31 mouse cellular contexts compared by ENCODE assay signal in genomic region chr10:20190139-20190747, GRCm38 (mm10). TPM values are rescaled to one million over a fixed set of nuclear protein-coding genes. Genes with fewer than 3 reads are reported as not detected.
DNase-seq lines count a peak whose midpoint lies in the region; ATAC-seq and TF ChIP-seq lines count a peak whose summit lies in the region.
"Had no signal": no experiment of that assay in that cellular context is flagged by ENCODE, and none has a peak within 500 bp of the region (broad histone marks: within the 10 kb centered on the region; RNA-seq: fewer than 3 reads in every experiment).

No protein-coding gene starts in this region.

- peaks cover 5% of the 10 kb centered on the region for H3K4me1 ChIP-seq in heart, embryonic 12.5 days (replicated peaks)
- H3K4me1 ChIP-seq in liver, adult 2 months (ENCODE audit: control insufficient read depth, insufficient read depth, low read length) = peaks cover 14% of the 10 kb centered on the region
- H3K4me1 ChIP-seq in hindbrain, postnatal 0 days (ENCODE audit: insufficient read depth, low read length) = no peaks in the 10 kb centered on the region
- 0 out of 2 replicates have a peak, but pooled peaks cover 5% of the 10 kb centered on the region for H3K4me1 ChIP-seq in midbrain, postnatal 0 days (ENCODE audit: insufficient read depth, low read length)
- H3K4me1 ChIP-seq: forebrain, embryonic 13.5 days had no signal

- H3K27ac ChIP-seq in heart, embryonic 12.5 days (ENCODE audit: poor library complexity, severe bottlenecking) = no peak overlapping the region
- H3K27ac ChIP-seq in liver, adult 2 months (replicated peaks; ENCODE audit: insufficient read depth, low read depth, low read length) = no peak overlapping the region
- no peak overlapping the region for H3K27ac ChIP-seq in hindbrain, postnatal 0 days
- H3K27ac ChIP-seq in midbrain, postnatal 0 days (ENCODE audit: low read depth, low read length) = no peak overlapping the region
- H3K27ac ChIP-seq: forebrain, embryonic 13.5 days; macrophage; midbrain, embryonic 10.5 days; midbrain, embryonic 15.5 days; neural tube, embryonic 12.5 days had no signal

- no peak for ATAC-seq in heart, embryonic 12.5 days (ENCODE audit: insufficient number of reproducible peaks, low FRiP score)
- ATAC-seq in megakaryocyte progenitor cell, adult 5-6 weeks (replicated peaks; ENCODE audit: poor library complexity) = peak; percentile 76
- ATAC-seq in hindbrain, postnatal 0 days = no peak
- ATAC-seq in midbrain, postnatal 0 days (ENCODE audit: low FRiP score) = no peak
- ATAC-seq: activated CD4-positive, CD25-positive, alpha-beta regulatory T cell, adult 4 months; forebrain, embryonic 13.5 days; intestine, embryonic 16.5 days; midbrain, embryonic 15.5 days had no signal

- no peak overlapping the region for H3K4me3 ChIP-seq in heart, embryonic 12.5 days
- H3K4me3 ChIP-seq in liver, adult 2 months (ENCODE audit: insufficient read depth, low read depth, low read length) = no peak overlapping the region
- H3K4me3 ChIP-seq in hindbrain, postnatal 0 days (ENCODE audit: low read length) = no peak overlapping the region
- H3K4me3 ChIP-seq in midbrain, postnatal 0 days (ENCODE audit: low read depth, low read length) = no peak overlapping the region
- H3K4me3 ChIP-seq: erythroblast, embryonic 14.5 days; forebrain, embryonic 13.5 days; midbrain, embryonic 10.5 days; midbrain, embryonic 15.5 days; neural tube, embryonic 12.5 days had no signal

- no peak overlapping the region for H3K4me2 ChIP-seq in heart, embryonic 12.5 days
- no peak overlapping the region for H3K4me2 ChIP-seq in hindbrain, postnatal 0 days (ENCODE audit: low read depth, low read length)
- no peak overlapping the region for H3K4me2 ChIP-seq in midbrain, postnatal 0 days (ENCODE audit: low read depth, low read length, poor library complexity, severe bottlenecking)
- H3K4me2 ChIP-seq: forebrain, embryonic 13.5 days; heart, embryonic 11.5 days; midbrain, embryonic 15.5 days; neural tube, embryonic 12.5 days had no signal

- H3K27me3 ChIP-seq in heart, embryonic 12.5 days (replicated peaks) = no peaks in the 10 kb centered on the region
- H3K27me3 ChIP-seq in liver, adult 2 months (ENCODE audit: control insufficient read depth, insufficient read depth, low read length) = no peaks in the 10 kb centered on the region
- no peaks in the 10 kb centered on the region for H3K27me3 ChIP-seq in hindbrain, postnatal 0 days (ENCODE audit: insufficient read depth, low read length)
- H3K27me3 ChIP-seq in midbrain, postnatal 0 days (ENCODE audit: insufficient read depth, low read length) = no peaks in the 10 kb centered on the region
- H3K27me3 ChIP-seq: CH12.LX; forebrain, embryonic 13.5 days; midbrain, embryonic 15.5 days; neural tube, embryonic 12.5 days had no signal

- TF ChIP-seq CTCF in liver, adult 2 months (IDR thresholded peaks at IDR 0.05; ENCODE audit: low read depth, low read length) = no peak
- TF ChIP-seq CTCF in hindbrain, postnatal 0 days (IDR thresholded peaks at IDR 0.05; ENCODE audit: low read depth) = no peak
- no peak for TF ChIP-seq CTCF in midbrain, postnatal 0 days (IDR thresholded peaks at IDR 0.05)

- H3K9ac ChIP-seq in heart, embryonic 12.5 days = no peak overlapping the region
- H3K9ac ChIP-seq in liver, adult 2 months (ENCODE audit: low read depth, low read length) = no peak overlapping the region
- no peak overlapping the region for H3K9ac ChIP-seq in hindbrain, postnatal 0 days (replicated peaks; ENCODE audit: low read length)
- no peak overlapping the region for H3K9ac ChIP-seq in midbrain, postnatal 0 days (replicated peaks; ENCODE audit: low read length, poor library complexity, severe bottlenecking)
- H3K9ac ChIP-seq: forebrain, embryonic 13.5 days; midbrain, embryonic 15.5 days; neural tube, embryonic 12.5 days had no signal

- no peak for TF ChIP-seq POLR2A in liver, adult 2 months (IDR thresholded peaks at IDR 0.05; ENCODE audit: extremely low read depth, insufficient read depth, low read length)

- H3K36me3 ChIP-seq in heart, embryonic 12.5 days = no peaks in the 10 kb centered on the region
- H3K36me3 ChIP-seq in liver, adult 2 months (ENCODE audit: control insufficient read depth, insufficient read depth, low read length) = no peaks in the 10 kb centered on the region
- H3K36me3 ChIP-seq in hindbrain, postnatal 0 days (ENCODE audit: insufficient read depth, low read length) = no peaks in the 10 kb centered on the region
- H3K36me3 ChIP-seq in midbrain, postnatal 0 days (ENCODE audit: insufficient read depth, low read length) = no peaks in the 10 kb centered on the region
- H3K36me3 ChIP-seq: midbrain, embryonic 10.5 days; midbrain, embryonic 15.5 days; neural tube, embryonic 12.5 days had no signal

- peaks cover 25% of the 10 kb centered on the region; the same call in 1 of the 2 replicates for H3K79me2 ChIP-seq in liver, adult 2 months (ENCODE audit: control insufficient read depth, insufficient read depth, low read length)

- DNase-seq in heart, adult 11 months = peak; percentile 78
- peak; percentile 65 for DNase-seq in liver, adult 2 months (ENCODE audit: extremely low read depth, low read depth, low spot score)
- DNase-seq in liver = no peak
- no peak for DNase-seq in adrenal gland, adult (ENCODE audit: inconsistent age in 2 of 2, low spot score in 1 of 2)
- DNase-seq in hindbrain, postnatal 0 days (ENCODE audit: low spot score) = no peak
- DNase-seq in midbrain, postnatal 0 days (ENCODE audit: low spot score) = no peak
- DNase-seq: adrenal gland, adult 8-10 months; cerebellum, adult 11 months; cerebellum, postnatal 10 days; gastrocnemius, postnatal 25 days; kidney, adult 9 months; kidney, postnatal 10 days; layer of hippocampus, postnatal 36 days; left cerebral cortex, postnatal 4 days; lung, adult 2 months; lung, postnatal 10 days; right cerebral cortex, adult 18-20 months; thymus, adult 2 months; thymus, postnatal 36 days had no signal

- no peaks in the 10 kb centered on the region for H3K9me3 ChIP-seq in heart, embryonic 12.5 days (replicated peaks)
- H3K9me3 ChIP-seq in hindbrain, postnatal 0 days (ENCODE audit: low read length) = no peaks in the 10 kb centered on the region
- no peaks in the 10 kb centered on the region for H3K9me3 ChIP-seq in midbrain, postnatal 0 days (ENCODE audit: low read length)
- H3K9me3 ChIP-seq: forebrain, embryonic 13.5 days; midbrain, embryonic 10.5 days; midbrain, embryonic 15.5 days; neural tube, embryonic 12.5 days had no signal

- 65% methylated on average over 6 of the region's 6 CpGs for WGBS in heart, embryonic 12.5 days
- 79% methylated on average over 6 of the region's 6 CpGs for WGBS in liver, adult 2 months
- WGBS in hindbrain, postnatal 0 days = 88% methylated on average over 6 of the region's 6 CpGs
- 93% methylated on average over 6 of the region's 6 CpGs for WGBS in midbrain, postnatal 0 days

RNA-seq across cellular contexts. Expression of gene Map7, which starts 42.0 kb away (rescaled TPM):
- polyA plus RNA-seq in heart, embryonic 12.5 days (2016; fragmentation: Nextera tagmentation; extraction: Ambion mirVana) = 7.4 and 8.3 TPM in 2 replicates
- total RNA-seq in liver, adult 2 months (2014; rRNA removed) = 13.7 and 15.6 TPM in 2 replicates
- 9.5 and 11.1 TPM in 2 replicates for polyA plus RNA-seq in liver, adult 2 months (2012; rRNA removed)
- 11.6 and 12.5 TPM in 2 replicates for total RNA-seq in megakaryocyte progenitor cell, adult 5-6 weeks (2015)
- 20.1 and 41.9 TPM in 2 replicates for total RNA-seq in megakaryocyte progenitor cell, adult 5-6 weeks (2017)
- 7.2 and 15.1 TPM in 2 replicates for total RNA-seq in hindbrain, postnatal 0 days (2014; rRNA removed)
- 6.2 and 9.4 TPM in 2 replicates for polyA plus RNA-seq in hindbrain, postnatal 0 days (2015; fragmentation: Nextera tagmentation; extraction: Ambion mirVana)
- 8.3 and 13.9 TPM in 2 replicates for total RNA-seq in midbrain, postnatal 0 days (2014; rRNA removed)
- polyA plus RNA-seq in midbrain, postnatal 0 days (2015; fragmentation: Nextera tagmentation; extraction: Ambion mirVana) = 6.6 and 8.7 TPM in 2 replicates

Comparison
In these comparisons a context has a peak if more than half of its experiments do, and no peak if none do; other contexts are left out.
1. DNase-seq: peak in heart, adult 11 months (single experiment) and liver, adult 2 months (single experiment); none in liver (single experiment), adrenal gland, adult (0 of 2), hindbrain, postnatal 0 days (single experiment) and midbrain, postnatal 0 days (single experiment).